Mouse (Mus musculus): ENCODE results near the gene Cpeb4. TPM values are rescaled to one million over a fixed set of nuclear protein-coding genes. Genes with fewer than 3 reads are reported as not detected.

Cpeb4 gene
- 36.2 TPM for polyA plus RNA-seq (2014; fragmentation: Illumina TruSeq; extraction: RNeasy Lipid Tissue Mini Kit (QIAGEN cat#74804); ENCODE audit: low read depth, low replicate concordance)

DNA sequence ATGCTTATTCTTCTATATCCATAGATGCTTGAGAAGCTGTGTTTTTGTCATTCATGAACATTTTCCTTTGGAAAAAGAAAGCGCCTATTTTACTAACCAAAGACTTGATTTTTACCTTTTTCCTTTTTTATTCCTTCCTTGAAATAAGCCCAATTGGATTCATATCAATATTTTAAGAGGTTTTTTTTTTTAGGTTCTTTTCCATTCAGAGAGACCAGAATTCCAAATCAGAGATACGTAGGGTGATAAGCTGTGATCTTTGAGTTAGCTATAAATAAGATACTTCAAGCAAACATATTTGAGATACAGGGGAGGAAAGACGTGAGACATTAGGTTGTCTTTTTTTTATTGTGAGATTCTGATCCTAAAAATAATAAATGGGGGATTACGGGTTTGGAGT lies at the start of gene Cpeb4:
Gene Cpeb4, plus strand, starts transcription at position 301 of the 400 bp plus-strand sequence.

DNA sequence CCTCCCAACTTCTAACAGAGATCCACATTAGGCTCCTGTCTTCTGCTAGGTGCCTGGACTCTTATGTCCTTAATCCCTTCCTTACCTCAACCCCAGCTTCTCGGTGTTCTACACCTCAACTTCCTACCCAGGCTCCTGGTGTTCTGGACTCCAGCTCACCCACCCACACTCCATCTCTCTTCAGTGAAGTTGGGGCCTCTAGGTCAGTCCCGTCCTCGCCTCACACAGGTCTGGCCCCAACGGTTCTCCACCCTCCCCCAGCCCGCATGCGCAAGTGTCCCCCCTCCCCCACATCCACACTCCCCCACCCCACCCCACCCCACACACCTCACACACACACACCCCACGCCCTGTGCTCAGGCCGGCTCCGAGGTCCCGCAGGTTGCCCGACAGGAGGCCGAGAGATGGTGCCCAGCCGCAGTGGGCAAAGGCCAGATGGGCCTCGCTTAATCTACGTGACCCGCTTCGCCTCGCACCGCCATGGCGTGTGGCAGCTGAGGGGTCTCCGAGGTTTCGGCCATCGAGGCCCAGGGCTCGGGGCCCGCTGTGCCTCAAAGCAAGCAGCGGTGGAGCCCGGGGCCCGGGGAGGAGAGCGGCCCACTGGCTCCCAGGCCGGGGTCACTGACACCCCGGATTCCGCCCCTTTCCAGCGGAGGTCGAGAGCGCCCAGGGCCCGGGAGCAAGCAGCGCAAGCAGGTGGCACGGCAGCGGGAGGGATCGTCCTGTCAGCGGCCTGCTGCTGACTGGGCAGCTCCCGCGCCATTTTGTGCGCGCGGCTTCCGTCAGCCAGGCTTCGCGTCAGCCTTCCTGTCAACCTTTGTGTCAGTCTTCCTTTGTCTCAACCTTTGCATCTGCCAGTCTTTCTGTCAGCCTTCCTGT lies 93.5 kb downstream of the Cpeb4 start, which contains the start of gene 4930524B15Rik:
Gene 4930524B15Rik, plus strand, starts transcription at position 337 of the 879 bp plus-strand sequence.

Other genes with a start within 250 kb of the Cpeb4 start
- gene Bod1, start 200.3 kb upstream of the Cpeb4 start, polyA plus RNA-seq (2014; fragmentation: Illumina TruSeq; extraction: RNeasy Lipid Tissue Mini Kit (QIAGEN cat#74804); ENCODE audit: low read depth, low replicate concordance), result 132 TPM
- not detected for gene 4930524B15Rik, start 93.4 kb downstream of the Cpeb4 start, polyA plus RNA-seq (2014; fragmentation: Illumina TruSeq; extraction: RNeasy Lipid Tissue Mini Kit (QIAGEN cat#74804); ENCODE audit: low read depth, low replicate concordance)
- gene Nsg2, start 128.3 kb downstream of the Cpeb4 start, polyA plus RNA-seq (2014; fragmentation: Illumina TruSeq; extraction: RNeasy Lipid Tissue Mini Kit (QIAGEN cat#74804); ENCODE audit: low read depth, low replicate concordance), result 0.55 TPM

Data from heart, adult 10 weeks (tissue).